Mouse (Mus musculus) forebrain, embryonic 11.5 days (tissue): Measurements from ENCODE around the gene Suz12. TPM values are rescaled to one million over a fixed set of nuclear protein-coding genes. Genes with fewer than 3 reads are reported as not detected.
A peak's percentile ranks its signal among the peaks of the same experiment; 100 is the strongest.
"Not testable (repeated sequence)": the region's sequence is repeated elsewhere in the genome, so short reads cannot be mapped to it uniquely, and the experiment has no call there.

Source experiments
- ATAC-seq: fragments of 200-750 bp; cut with Nextera tagmentation; replicated peaks from 2 replicates; pipeline ENCODE4 v1.8.0; 2017; ENCODE audit warnings: moderate TSS enrichment; ENCODE audit not compliant: low FRiP score
- DNase-seq: peaks from one replicate; pipeline ENCODE4 v3.0.0-alpha.2; 2017; ENCODE audit warnings: low spot score
- H3K27ac ChIP-seq: fragments of 300-500 bp; sonication (generic); 2 replicates; pipeline ENCODE4 v1.5.1; 2014; ENCODE audit warnings: low read depth, low read length
- H3K27me3 ChIP-seq: fragments of 300-500 bp; sonication (generic); 2 replicates; pipeline ENCODE4 v1.6.1; 2014; ENCODE audit warnings: mild to moderate bottlenecking, low read length, mixed read lengths; ENCODE audit not compliant: control insufficient read depth, insufficient read depth
- H3K36me3 ChIP-seq: fragments of 300-500 bp; sonication (generic); 2 replicates; pipeline ENCODE4 v1.6.1; 2014; ENCODE audit warnings: mild to moderate bottlenecking, low read length, moderate library complexity, mixed read lengths; ENCODE audit not compliant: control insufficient read depth, insufficient read depth
- H3K4me1 ChIP-seq: fragments of 300-500 bp; sonication (generic); replicated peaks from 2 replicates; pipeline ENCODE4 v1.6.1; 2014; ENCODE audit warnings: low read length, mixed read lengths; ENCODE audit not compliant: control insufficient read depth, insufficient read depth
- H3K4me2 ChIP-seq: fragments of 300-500 bp; sonication (generic); 2 replicates; pipeline ENCODE4 v1.6.1; 2014; ENCODE audit warnings: low read depth, mild to moderate bottlenecking, low read length, moderate library complexity, mixed read lengths; ENCODE audit not compliant: severe bottlenecking
- H3K4me3 ChIP-seq: fragments of 300-500 bp; sonication (generic); 2 replicates; pipeline ENCODE4 v1.5.1; 2014; ENCODE audit warnings: low read depth, low read length
- H3K9ac ChIP-seq: fragments of 300-500 bp; sonication (generic); 2 replicates; pipeline ENCODE4 v1.6.1; 2014; ENCODE audit warnings: low read length
- H3K9me3 ChIP-seq: fragments of 300-500 bp; sonication (generic); 2 replicates; pipeline ENCODE4 v1.6.1; 2016; ENCODE audit warnings: low read length, mixed read lengths; ENCODE audit not compliant: control insufficient read depth
- WGBS: fragments of 180-500 bp; shearing (Covaris S2); extraction: QIAGEN DNeasy Blood & Tissue Kit; methylation state at CpG from one replicate; pipeline ENCODE4 v1.1.7; 2014; 5-methylcytosine and 5-hydroxymethylcytosine counted together
- polyA plus RNA-seq: library from polyadenylated mRNA; unstranded; fragments of >200 nt; fragmentation: Nextera tagmentation; extraction: Ambion mirVana; gene quantifications from 2 replicates; pipeline ENCODE4 v1.2.1, GENCODE M21; 2014

The Suz12 gene
- polyA plus RNA-seq, 1 experiment from 2014 or later: 35.4 TPM

DNA sequence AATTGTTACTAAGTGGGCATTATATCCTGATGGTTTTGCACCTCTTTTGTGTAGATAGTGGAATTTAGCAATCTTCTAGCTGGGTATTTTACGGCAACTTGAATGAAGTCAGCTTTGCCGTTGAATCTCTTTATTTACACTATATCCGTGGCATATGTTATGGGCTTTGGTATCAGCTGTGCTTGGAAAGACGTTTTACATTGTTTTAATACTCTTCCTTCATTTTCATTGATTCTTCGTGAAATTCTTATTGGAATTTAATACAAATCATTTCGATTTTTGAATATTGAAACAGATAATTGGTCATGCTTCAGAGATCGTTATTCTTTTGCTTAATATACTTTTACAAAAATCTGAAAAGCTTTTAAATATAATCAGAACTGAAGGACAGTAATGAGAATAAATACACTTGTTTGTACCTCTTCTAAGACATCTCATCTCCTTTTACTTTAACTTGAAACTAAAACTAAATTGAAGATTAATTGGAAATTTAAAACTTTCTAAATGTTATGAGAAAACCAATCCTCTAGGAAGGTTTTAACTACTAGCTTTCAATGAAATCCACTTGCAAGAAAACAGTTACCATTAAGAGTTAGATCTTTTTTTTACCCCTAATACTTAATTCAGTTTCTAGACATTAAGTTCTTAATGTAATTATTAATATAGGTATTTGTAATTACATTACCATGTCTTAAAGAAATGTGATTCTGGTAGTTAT is 1.5 kb downstream of the Suz12 start:
- Histone ChIP-seq H3K4me3 (peak overlapping the region; percentile 99), H3K9ac (peak overlapping the region; percentile 95), H3K4me2 (peak overlapping the region; percentile 68), H3K36me3 (no peaks in the 10 kb centered on the region; the same call in 1 of the 2 replicates), H3K4me1 (peaks cover 4% of the 10 kb centered on the region; the same call in 1 of the 2 replicates), H3K27me3 (no peaks in the 10 kb centered on the region), H3K9me3 (no peaks in the 10 kb centered on the region), H3K27ac (no peak overlapping the region)
- ATAC-seq (no peak), DNase-seq (no peak)
- 7% methylated on average over 7 of the region's 7 CpGs for WGBS

GRCm38 (mm10) chr11:80016533-80016932 is 23.6 kb downstream of the Suz12 start:
- not testable (repeated sequence) for H3K4me3 ChIP-seq, H3K4me2 ChIP-seq, H3K27me3 ChIP-seq, ATAC-seq, H3K27ac ChIP-seq, H3K9ac ChIP-seq, H3K4me1 ChIP-seq, DNase-seq, H3K9me3 ChIP-seq
- WGBS: 95% methylated on average over 3 of the region's 5 CpGs
- peaks cover 14% of the 10 kb centered on the region; the same call in 1 of the 2 replicates for H3K36me3 ChIP-seq

DNA sequence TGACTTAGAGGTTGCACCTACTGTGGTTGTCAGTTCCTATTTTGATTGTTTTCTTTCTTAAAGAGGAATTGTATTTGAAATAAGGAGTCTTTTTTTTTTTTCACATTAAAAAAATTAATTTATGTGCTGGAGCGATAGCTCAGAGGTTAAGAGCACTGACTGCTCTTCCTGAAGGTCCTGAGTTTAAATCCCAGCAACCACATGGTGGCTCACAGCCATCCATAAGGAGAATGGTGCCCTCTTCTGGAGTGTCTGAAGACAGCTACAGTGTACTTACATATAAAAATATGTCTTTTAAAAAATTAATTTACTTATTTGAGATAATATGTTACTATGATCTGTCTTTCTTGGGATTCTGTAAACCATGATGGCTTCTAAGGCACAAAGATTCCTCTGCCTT is 26.9 kb downstream of the Suz12 start:
- ATAC-seq: no peak
- Histone ChIP-seq H3K27ac (no peak overlapping the region), H3K4me3 (no peak overlapping the region), H3K9me3 (no peaks in the 10 kb centered on the region), H3K4me1 (no peaks in the 10 kb centered on the region), H3K27me3 (no peaks in the 10 kb centered on the region), H3K36me3 (peaks cover 11% of the 10 kb centered on the region; the same call in 1 of the 2 replicates), H3K4me2 (no peak overlapping the region), H3K9ac (no peak overlapping the region)
- 97% methylated on average over 1 of the region's 1 CpGs for WGBS
- no peak for DNase-seq

DNA sequence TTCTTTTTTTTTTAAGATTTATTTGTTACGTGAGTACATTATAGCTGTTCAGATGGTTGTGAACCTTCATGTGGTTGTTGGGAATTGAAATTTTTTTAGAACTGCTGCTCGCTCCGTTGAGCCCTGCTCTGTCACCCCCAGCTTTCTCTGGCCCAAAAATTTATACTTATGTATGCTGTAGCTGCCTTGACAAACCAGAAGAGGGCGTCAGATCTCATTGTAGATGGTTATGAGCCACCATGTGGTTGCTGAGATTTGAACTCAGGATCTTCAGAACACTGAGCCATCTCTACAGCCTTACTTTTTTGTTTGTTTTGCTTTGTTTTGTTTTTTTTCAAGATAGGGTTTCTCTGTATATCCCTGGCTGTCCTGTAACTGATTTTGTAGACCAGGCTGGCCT is 28.4 kb downstream of the Suz12 start:
- 93% methylated on average over 4 of the region's 4 CpGs for WGBS
- no peak overlapping the region for H3K9ac ChIP-seq
- ATAC-seq: no peak
- H3K9me3 ChIP-seq: no peaks in the 10 kb centered on the region
- H3K4me2 ChIP-seq: no peak overlapping the region
- no peak for DNase-seq
- H3K27ac ChIP-seq: no peak overlapping the region
- H3K27me3 ChIP-seq: no peaks in the 10 kb centered on the region
- H3K4me1 ChIP-seq: no peaks in the 10 kb centered on the region
- no peak overlapping the region for H3K4me3 ChIP-seq
- H3K36me3 ChIP-seq: peaks cover 11% of the 10 kb centered on the region; the same call in 1 of the 2 replicates

- Histone ChIP-seq H3K27me3 (no peaks in the 10 kb centered on the region), H3K4me1 (no peaks in the 10 kb centered on the region), H3K4me3 (no peak overlapping the region), H3K9ac (no peak overlapping the region), H3K36me3 (no peaks in the 10 kb centered on the region; the same call in 1 of the 2 replicates), H3K4me2 (no peak overlapping the region), H3K9me3 (no peaks in the 10 kb centered on the region), H3K27ac (no peak overlapping the region)
- no peak for ATAC-seq
- no peak for DNase-seq
- WGBS: 83% methylated on average over 8 of the region's 8 CpGs
Observed at GRCm38 (mm10) chr11:80037495-80037894, 44.6 kb downstream of the Suz12 start.

DNA sequence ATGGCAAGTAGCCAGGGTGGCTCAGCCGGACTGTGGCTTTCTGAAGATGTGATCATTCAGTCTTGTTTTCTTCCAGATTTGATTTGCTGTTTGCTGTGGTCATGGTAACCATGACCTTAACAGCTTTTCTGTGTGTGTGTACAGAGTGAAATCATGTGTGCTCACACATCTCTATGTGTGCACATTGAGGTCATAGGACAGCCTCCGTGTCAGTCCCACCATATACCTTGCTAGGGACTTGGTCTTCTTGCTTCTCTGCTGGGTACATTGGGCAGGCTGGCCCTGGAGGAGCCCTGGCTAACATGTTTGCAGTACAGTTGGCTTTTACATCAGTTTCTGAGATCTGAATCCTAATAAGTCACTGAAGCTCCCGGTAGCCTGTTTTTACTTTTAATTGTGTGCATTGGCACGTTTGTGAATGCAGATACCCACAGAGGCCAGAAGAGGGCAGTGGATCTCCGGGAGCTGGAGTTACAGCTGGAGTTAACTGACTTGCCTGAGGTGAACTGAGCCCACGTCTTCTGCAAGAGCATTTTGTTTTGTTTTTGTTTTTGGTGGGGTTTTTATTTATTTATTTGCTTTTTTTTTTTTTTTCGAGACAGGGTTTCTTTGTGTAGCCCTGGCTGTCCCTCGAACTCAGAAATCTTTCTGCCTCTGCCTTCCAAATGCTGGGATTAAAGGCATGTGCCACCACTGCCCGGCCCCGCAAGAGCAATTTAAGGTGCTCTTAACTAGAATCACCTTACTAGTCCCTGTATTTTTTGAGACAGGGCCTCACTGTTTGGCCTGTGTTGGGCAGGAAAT is 49.9 kb downstream of the Suz12 start:
- no peak for ATAC-seq
- no peaks in the 10 kb centered on the region for H3K36me3 ChIP-seq

GRCm38 (mm10) chr11:80043419-80043817 is 50.5 kb downstream of the Suz12 start:
- H3K4me2 ChIP-seq: no peak overlapping the region
- H3K4me1 ChIP-seq: no peaks in the 10 kb centered on the region
- no peak for DNase-seq
- no peaks in the 10 kb centered on the region for H3K9me3 ChIP-seq
- H3K36me3 ChIP-seq: no peaks in the 10 kb centered on the region
- H3K9ac ChIP-seq: no peak overlapping the region
- H3K27me3 ChIP-seq: no peaks in the 10 kb centered on the region
- H3K4me3 ChIP-seq: no peak overlapping the region
- no peak overlapping the region for H3K27ac ChIP-seq
- 88% methylated on average over 8 of the region's 8 CpGs for WGBS
- ATAC-seq: no peak

More for the DNA sequence above, 49.9 kb downstream of the Suz12 start:
- H3K4me1 ChIP-seq: no peaks in the 10 kb centered on the region
- 60% methylated on average over 10 of the region's 10 CpGs for WGBS
- H3K27ac ChIP-seq: no peak overlapping the region
- H3K9me3 ChIP-seq: no peaks in the 10 kb centered on the region
- no peak overlapping the region for H3K9ac ChIP-seq
- H3K27me3 ChIP-seq: no peaks in the 10 kb centered on the region
- peak; percentile 57 for DNase-seq
- no peak overlapping the region for H3K4me2 ChIP-seq
- no peak overlapping the region for H3K4me3 ChIP-seq

DNA sequence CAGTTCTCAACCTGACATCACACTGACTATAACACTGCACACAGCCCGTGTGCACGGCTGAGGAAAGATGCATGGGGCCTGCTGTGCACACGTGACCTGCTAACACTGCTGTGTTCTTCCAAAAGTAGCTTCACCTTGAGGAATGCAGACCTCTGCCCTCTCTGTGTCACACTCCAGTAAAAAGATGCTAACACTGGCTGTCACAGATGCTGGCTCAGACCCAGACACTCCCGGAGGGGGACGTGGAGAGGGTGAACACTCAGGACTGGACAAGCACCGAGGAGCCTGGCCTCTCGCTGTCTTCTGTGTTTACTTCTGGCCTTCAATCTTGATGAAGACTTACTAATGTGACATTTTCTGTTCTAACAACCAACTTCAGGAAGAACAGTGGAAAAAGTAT is 54.0 kb downstream of the Suz12 start:
- Histone ChIP-seq H3K27ac (no peak overlapping the region), H3K9me3 (no peaks in the 10 kb centered on the region), H3K4me1 (no peaks in the 10 kb centered on the region), H3K4me3 (no peak overlapping the region), H3K4me2 (no peak overlapping the region), H3K36me3 (no peaks in the 10 kb centered on the region), H3K27me3 (no peaks in the 10 kb centered on the region), H3K9ac (no peak overlapping the region)
- WGBS: 91% methylated on average over 7 of the region's 7 CpGs
- ATAC-seq (no peak), DNase-seq (no peak)
